Mouse (Mus musculus): Measurements from ENCODE around the gene Acaa1b. TPM values are rescaled to one million over a fixed set of nuclear protein-coding genes. Genes with fewer than 3 reads are reported as not detected.
A peak's percentile ranks its signal among the peaks of the same experiment; 100 is the strongest.

Gene Acaa1b
- total RNA-seq, 2 experiments from 2014 or later: 1.6 TPM

DNA sequence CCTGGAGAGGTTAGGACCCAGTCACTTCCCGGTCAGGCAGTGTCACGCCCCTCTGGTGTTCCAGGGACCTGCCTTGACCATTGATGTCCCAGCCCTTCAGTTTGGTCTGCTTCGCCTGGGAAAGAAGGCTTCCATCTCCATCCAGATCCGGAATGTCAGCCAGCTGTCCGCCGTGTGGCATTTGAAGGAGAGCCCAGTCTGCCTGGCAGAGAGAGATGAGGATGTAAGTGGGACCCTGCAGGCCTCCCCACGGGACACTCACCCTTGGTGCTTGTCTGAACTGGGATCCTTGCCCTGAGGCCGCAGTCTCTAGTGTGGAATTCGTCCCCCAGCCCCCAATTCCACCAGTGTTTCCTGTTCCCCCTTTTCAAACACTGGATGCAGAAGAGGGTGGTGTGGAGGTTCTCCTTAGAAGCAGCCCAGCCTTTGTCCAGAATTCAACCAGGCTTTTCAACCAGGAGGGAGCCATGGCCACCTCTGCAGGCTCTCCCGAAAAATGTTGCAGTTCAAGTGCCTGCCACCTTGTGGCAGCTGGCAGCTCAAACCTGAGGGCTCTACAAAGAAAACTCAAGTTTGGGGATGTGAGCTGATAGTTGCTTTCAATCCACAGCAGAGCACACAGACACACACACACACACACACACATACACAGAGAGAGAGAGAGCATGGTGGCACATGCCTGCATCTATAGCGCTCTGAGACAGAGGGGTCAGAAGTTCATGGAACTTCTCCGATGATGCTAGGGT is 28.3 kb downstream of the Acaa1b start:
- no peak for DNase-seq (ENCODE audit: low spot score in 2 of 2)
- peak; percentile 61 for TF ChIP-seq CTCF (conservative IDR thresholded peaks at IDR 0.05)
- no peak overlapping the region for H3K4me3 ChIP-seq
- no peak overlapping the region for H3K27ac ChIP-seq

DNA sequence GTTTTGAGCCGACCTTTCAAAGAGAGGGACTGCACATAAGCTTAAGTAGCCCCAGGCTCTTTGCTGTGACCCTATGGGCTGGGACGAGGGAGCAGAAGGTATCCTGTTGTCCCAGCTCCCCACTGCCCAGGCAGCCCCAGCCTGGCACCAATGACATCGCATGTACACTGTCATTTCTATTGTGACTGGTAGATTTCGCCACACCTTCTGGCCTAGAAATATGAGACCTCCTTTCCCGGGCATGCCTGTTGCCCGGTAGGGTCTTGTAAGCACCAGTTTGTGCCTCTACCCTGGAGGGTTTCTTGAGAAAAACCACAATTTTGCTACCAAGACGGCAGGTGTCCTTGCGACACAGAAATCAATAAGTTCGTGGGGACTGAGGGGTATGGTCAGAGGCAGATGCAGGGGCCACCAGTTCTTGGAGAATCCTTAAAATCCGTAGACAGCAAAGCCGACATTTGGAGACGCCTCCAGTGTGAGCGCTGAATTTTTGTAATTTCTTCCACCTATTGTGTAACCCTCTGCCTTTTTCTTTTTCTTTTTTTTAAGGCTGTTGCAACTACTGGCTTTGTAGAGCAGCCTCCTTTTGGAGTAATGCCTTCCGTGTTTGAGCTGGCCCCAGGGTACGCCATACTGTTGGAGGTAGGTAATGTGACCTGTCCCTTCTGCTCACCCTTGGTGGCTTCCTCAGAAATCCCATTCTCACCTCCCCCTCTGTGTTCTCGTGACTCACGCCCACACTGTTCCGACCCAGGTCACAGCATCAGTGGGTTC is 34.1 kb downstream of the Acaa1b start:
- Histone ChIP-seq H3K27ac (no peak overlapping the region), H3K4me3 (no peak overlapping the region)
- no peak for TF ChIP-seq CTCF (conservative IDR thresholded peaks at IDR 0.05)
- no peak for DNase-seq (ENCODE audit: low spot score in 2 of 2)

- H3K27ac ChIP-seq: no peak overlapping the region
- no peak overlapping the region for H3K4me3 ChIP-seq
- no peak for TF ChIP-seq CTCF (conservative IDR thresholded peaks at IDR 0.05)
- no peak for DNase-seq (ENCODE audit: low spot score in 2 of 2)
Measured at GRCm38 (mm10) chr9:119120168-119120560, 36.7 kb downstream of the Acaa1b start.

DNA sequence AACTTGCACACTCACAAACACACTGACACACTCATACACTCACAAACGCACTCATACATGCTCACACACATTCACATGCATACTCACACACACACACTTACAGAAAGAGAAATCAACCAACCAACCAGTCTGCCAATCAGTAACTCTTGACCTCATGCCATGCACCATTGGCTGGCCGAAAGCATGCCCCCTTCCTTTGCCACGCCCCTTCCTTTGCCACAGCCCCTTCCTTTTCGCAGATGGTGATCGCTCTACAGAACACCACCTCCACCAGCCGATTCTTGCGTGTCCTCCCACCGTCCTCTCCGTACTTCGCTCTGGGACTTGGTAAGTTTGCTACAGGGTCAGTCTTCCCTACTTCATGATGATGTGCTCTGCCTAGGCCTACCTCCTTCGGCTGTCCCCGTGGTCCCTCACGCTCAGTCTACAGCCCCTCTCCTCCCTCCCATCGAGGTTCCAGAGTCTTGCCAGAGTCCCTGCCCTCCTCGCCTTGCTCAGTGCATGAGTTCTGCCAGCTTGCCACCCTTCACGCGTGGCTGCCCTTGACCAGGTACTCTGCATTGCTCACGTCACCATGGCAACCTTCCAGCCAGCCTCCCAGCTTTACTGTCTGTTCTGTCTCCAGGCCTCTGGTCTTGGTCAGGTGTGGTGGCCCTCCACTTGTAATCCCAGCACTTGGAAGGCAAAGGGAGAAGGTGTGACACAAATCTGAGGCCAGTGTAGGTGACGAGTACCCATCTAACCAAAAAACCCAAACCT is 37.3 kb downstream of the Acaa1b start:
- Histone ChIP-seq H3K4me3 (no peak overlapping the region), H3K27ac (no peak overlapping the region)
- DNase-seq (ENCODE audit: low spot score in 2 of 2): no peak
- TF ChIP-seq CTCF (conservative IDR thresholded peaks at IDR 0.05): no peak

DNA sequence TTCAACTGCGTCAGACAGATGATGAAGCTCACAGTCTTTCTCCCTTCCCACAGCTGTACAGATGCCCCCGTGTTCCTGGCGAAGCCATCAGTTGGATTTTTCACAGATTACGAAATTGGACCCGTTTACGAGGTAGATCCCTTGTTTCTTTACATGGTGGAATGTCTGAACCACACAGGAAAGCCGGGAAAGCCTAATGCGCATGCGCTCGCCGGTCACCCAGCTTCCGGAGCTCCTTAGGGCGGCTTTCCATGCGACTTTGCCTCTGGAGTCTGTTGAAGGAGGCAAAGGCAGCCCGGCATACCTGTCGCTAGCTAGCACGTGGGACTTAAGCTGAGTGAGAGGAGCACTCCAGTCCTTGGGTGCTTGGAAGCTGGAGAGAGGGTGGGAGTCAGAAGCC is 42.0 kb downstream of the Acaa1b start:
- H3K27ac ChIP-seq: no peak overlapping the region
- no peak overlapping the region for H3K4me3 ChIP-seq
- TF ChIP-seq CTCF (conservative IDR thresholded peaks at IDR 0.05): no peak
- no peak for DNase-seq (ENCODE audit: low spot score in 2 of 2)

GRCm38 (mm10) chr9:119110640-119111039 is 46.3 kb downstream of the Acaa1b start:
- no peak for DNase-seq (ENCODE audit: low spot score in 2 of 2)
- no peak for TF ChIP-seq CTCF (conservative IDR thresholded peaks at IDR 0.05)
- Histone ChIP-seq H3K27ac (no peak overlapping the region), H3K4me3 (no peak overlapping the region)

GRCm38 (mm10) chr9:119109685-119110353 is 47.1 kb downstream of the Acaa1b start:
- no peak overlapping the region for H3K27ac ChIP-seq
- H3K4me3 ChIP-seq: no peak overlapping the region
- no peak for DNase-seq (ENCODE audit: low spot score in 2 of 2)
- no peak for TF ChIP-seq CTCF (conservative IDR thresholded peaks at IDR 0.05)

GRCm38 (mm10) chr9:119107566-119107965 is 49.3 kb downstream of the Acaa1b start:
- Histone ChIP-seq H3K27ac (no peak overlapping the region), H3K4me3 (no peak overlapping the region)
- no peak for DNase-seq (ENCODE audit: low spot score in 2 of 2)
- peak; percentile 76 for TF ChIP-seq CTCF (conservative IDR thresholded peaks at IDR 0.05)

DNA sequence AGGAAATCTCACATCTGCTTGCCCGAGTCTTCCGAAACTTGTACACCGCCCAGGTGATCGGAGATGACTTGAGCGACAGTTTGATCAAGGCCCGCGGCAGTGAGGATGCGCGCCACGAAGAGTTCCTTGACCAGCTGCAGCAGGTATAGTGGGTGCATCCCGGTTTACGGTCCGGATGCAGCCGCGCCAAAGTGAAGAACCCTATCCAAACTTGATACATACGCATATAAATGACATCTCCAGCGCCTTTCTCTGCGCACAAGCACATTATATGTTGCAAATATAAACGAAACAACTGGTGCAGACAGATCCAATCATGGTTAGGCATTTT is 54.1 kb downstream of the Acaa1b start:
- peak overlapping the region; percentile 52; the same call in 1 of the 2 replicates for H3K27ac ChIP-seq
- peak overlapping the region; percentile 71 for H3K4me3 ChIP-seq
- DNase-seq (ENCODE audit: low spot score in 2 of 2): no peak
- no peak for TF ChIP-seq CTCF (conservative IDR thresholded peaks at IDR 0.05)

GRCm38 (mm10) chr9:119101992-119102782 is 54.7 kb downstream of the Acaa1b start, which contains the start of gene Dlec1:
Gene Dlec1, plus strand, starts transcription at chr9:119102478.
- peak; percentile 52 for TF ChIP-seq CTCF (conservative IDR thresholded peaks at IDR 0.05)
- H3K27ac ChIP-seq: peak within 1 kb of the TSS; percentile 52; the same call in 1 of the 2 replicates
- peak; percentile 63 to 79 for DNase-seq (ENCODE audit: low spot score in 2 of 2)
- H3K4me3 ChIP-seq: peak within 1 kb of the TSS; percentile 71

DNA sequence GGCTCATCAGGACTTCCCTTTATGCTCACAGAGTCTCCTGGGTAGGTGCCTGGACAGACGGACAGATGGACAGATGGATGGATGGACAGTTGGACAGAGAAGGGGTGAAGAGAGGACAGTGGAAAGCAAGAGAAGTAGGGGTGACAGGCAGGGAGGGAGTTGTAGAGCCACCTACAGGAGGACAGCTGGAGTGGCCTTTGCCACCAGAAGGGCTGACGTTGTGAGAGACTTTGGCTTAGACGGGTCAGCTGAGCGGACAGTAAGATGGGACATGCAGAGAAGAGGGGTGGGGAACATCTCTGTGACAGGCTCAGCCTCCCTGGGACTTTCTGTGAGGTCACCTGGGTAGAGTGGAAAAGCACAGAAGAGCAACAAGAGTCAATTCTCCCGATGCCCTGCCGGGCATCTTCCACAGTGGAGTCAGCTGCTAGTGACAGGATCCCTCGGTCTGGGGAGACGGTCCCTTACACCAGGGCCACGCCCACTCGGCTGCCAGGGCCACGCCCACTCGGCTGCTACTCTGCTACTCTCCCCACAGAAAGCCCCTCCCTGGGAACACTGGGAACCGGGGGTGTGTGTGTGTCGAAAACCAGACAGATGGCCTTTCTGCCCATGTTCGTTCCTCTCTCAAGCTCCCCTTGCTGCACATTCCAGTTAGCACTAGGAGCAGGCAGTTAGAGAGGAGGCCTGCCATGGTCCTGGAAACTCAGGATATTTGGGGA is 56.6 kb downstream of the Acaa1b start:
- peak; percentile 73 to 74 for DNase-seq (ENCODE audit: low spot score in 2 of 2)
- peak; percentile 27; the same call in 1 of the 2 replicates for TF ChIP-seq CTCF (conservative IDR thresholded peaks at IDR 0.05)
- H3K27ac ChIP-seq: peak overlapping the region; percentile 56

More for the DNA sequence above, 56.6 kb downstream of the Acaa1b start:
- no peak overlapping the region for H3K4me3 ChIP-seq

Other genes starting within 250 kb of the Acaa1b start
- 10 to 100 TPM; 23.9 to 28.0 TPM for gene Ctdspl, start 230.6 kb downstream of the Acaa1b start, total RNA-seq (2021)
- under 1 TPM; 0.54 to 0.71 TPM for gene Vill, start 104.3 kb downstream of the Acaa1b start, total RNA-seq (2021)
- gene Plcd1, start 63.6 kb downstream of the Acaa1b start, total RNA-seq (2021): 10 to 100 TPM; 10.7 to 11.7 TPM
- gene Dlec1, start 54.6 kb downstream of the Acaa1b start, total RNA-seq (2021): 1 to 10 TPM; 3.0 to 3.3 TPM
- not detected for gene Gm47289, start 2.1 kb upstream of the Acaa1b start, total RNA-seq (2021)
- gene Slc22a13, start 52.0 kb upstream of the Acaa1b start, total RNA-seq (2021): not detected
- 10 to 100 TPM; 30.2 to 31.2 TPM for gene Oxsr1, start 165.3 kb upstream of the Acaa1b start, total RNA-seq (2021)
- gene Acaa1a, start 182.6 kb upstream of the Acaa1b start, total RNA-seq (2021): 10 to 100 TPM; 77.9 to 83.1 TPM
- gene Myd88, start 184.3 kb upstream of the Acaa1b start, total RNA-seq (2021): 1 to 10 TPM; 5.4 to 5.7 TPM
- gene Xylb, start 200.3 kb upstream of the Acaa1b start, total RNA-seq (2021): 1 to 10 TPM; 4.9 to 5.1 TPM
- gene Slc22a14, start 208.5 kb upstream of the Acaa1b start, total RNA-seq (2021): not detected
- gene Acvr2b, start 245.0 kb upstream of the Acaa1b start, total RNA-seq (2021): 10 to 100 TPM; 13.9 to 14.8 TPM

All from layer of hippocampus, adult 2 months (tissue).